Mouse (Mus musculus) hindbrain, embryonic 10.5 days (tissue): ENCODE measurements around the gene Naa35. TPM values are rescaled to one million over a fixed set of nuclear protein-coding genes. Genes with fewer than 3 reads are reported as not detected.

Experiments used
- DNase-seq: peaks from one replicate; pipeline ENCODE4 v3.0.0-alpha.2; 2017; ENCODE audit warnings: low spot score
- H3K27ac ChIP-seq: fragments of 300-500 bp; sonication (generic); 2 replicates; pipeline ENCODE4 v1.5.1; 2016; ENCODE audit warnings: mild to moderate bottlenecking, moderate library complexity
- H3K27me3 ChIP-seq: fragments of 300-500 bp; sonication (generic); 2 replicates; pipeline ENCODE4 v1.6.1; 2016; ENCODE audit warnings: mild to moderate bottlenecking; ENCODE audit not compliant: poor library complexity, insufficient read depth, severe bottlenecking
- H3K36me3 ChIP-seq: fragments of 300-500 bp; sonication (generic); 2 replicates; pipeline ENCODE4 v1.6.1; 2016; ENCODE audit warnings: mild to moderate bottlenecking, moderate library complexity
- H3K4me1 ChIP-seq: fragments of 300-500 bp; sonication (generic); replicated peaks from 2 replicates; pipeline ENCODE4 v1.6.1; 2016; ENCODE audit warnings: mild to moderate bottlenecking
- H3K4me3 ChIP-seq: fragments of 300-500 bp; sonication (generic); 2 replicates; pipeline ENCODE4 v1.5.1; 2016; ENCODE audit warnings: mild to moderate bottlenecking, moderate library complexity
- H3K9me3 ChIP-seq: fragments of 300-500 bp; sonication (generic); 2 replicates; pipeline ENCODE4 v1.6.1; 2016; ENCODE audit warnings: mild to moderate bottlenecking, moderate library complexity
- WGBS: fragments of 180-500 bp; shearing (Covaris S2); methylation state at CpG from one replicate; pipeline ENCODE4 v1.1.7; 2016; 5-methylcytosine and 5-hydroxymethylcytosine counted together
- polyA plus RNA-seq: library from polyadenylated mRNA; unstranded; fragments of >200 nt; fragmentation: Nextera tagmentation; extraction: Ambion mirVana; gene quantifications from 2 replicates; pipeline ENCODE4 v1.2.1, GENCODE M21; 2016

Naa35 gene
- polyA plus RNA-seq, 1 experiment from 2014 or later, result 104 TPM

GRCm38 (mm10) chr13:59649781-59650180 is 64.7 kb downstream of the Naa35 start:
- H3K27me3 ChIP-seq, result no peaks in the 10 kb centered on the region
- peaks cover 50% of the 10 kb centered on the region for H3K4me1 ChIP-seq
- peaks cover 97% of the 10 kb centered on the region for H3K36me3 ChIP-seq
- H3K9me3 ChIP-seq, result no peaks in the 10 kb centered on the region
- no peak for DNase-seq
- no peak overlapping the region for H3K27ac ChIP-seq
- WGBS, result 83% methylated on average over 5 of the region's 5 CpGs
- no peak overlapping the region for H3K4me3 ChIP-seq

- DNase-seq, result peak; percentile 38
Measured at GRCm38 (mm10) chr13:59652651-59653050, 67.6 kb downstream of the Naa35 start.

GRCm38 (mm10) chr13:59653136-59653535 is 68.1 kb downstream of the Naa35 start:
- DNase-seq, result no peak
- Histone ChIP-seq H3K36me3 (peaks cover 89% of the 10 kb centered on the region), H3K4me1 (peaks cover 71% of the 10 kb centered on the region), H3K27me3 (no peaks in the 10 kb centered on the region), H3K4me3 (no peak overlapping the region), H3K9me3 (peaks cover 3% of the 10 kb centered on the region), H3K27ac (peak overlapping the region; percentile 59)
- WGBS, result 64% methylated on average over 3 of the region's 3 CpGs

More at GRCm38 (mm10) chr13:59652651-59653050, 67.6 kb downstream of the Naa35 start:
- WGBS, result 48% methylated on average over 5 of the region's 5 CpGs
- peaks cover 66% of the 10 kb centered on the region for H3K4me1 ChIP-seq
- H3K27me3 ChIP-seq, result no peaks in the 10 kb centered on the region
- H3K9me3 ChIP-seq, result no peaks in the 10 kb centered on the region
- H3K4me3 ChIP-seq, result no peak overlapping the region
- peaks cover 89% of the 10 kb centered on the region for H3K36me3 ChIP-seq
- H3K27ac ChIP-seq, result peak overlapping the region; percentile 59

- H3K4me3 ChIP-seq, result no peak overlapping the region
- H3K36me3 ChIP-seq, result peaks cover 89% of the 10 kb centered on the region
- H3K4me1 ChIP-seq, result peaks cover 81% of the 10 kb centered on the region
- H3K27ac ChIP-seq, result peak overlapping the region; percentile 59
- H3K27me3 ChIP-seq, result no peaks in the 10 kb centered on the region
- H3K9me3 ChIP-seq, result peaks cover 13% of the 10 kb centered on the region
- DNase-seq, result no peak
- WGBS, result 96% methylated on average over 5 of the region's 5 CpGs
Measured at GRCm38 (mm10) chr13:59654465-59654864, 69.4 kb downstream of the Naa35 start.

- H3K4me1 ChIP-seq, result peaks cover 81% of the 10 kb centered on the region
- DNase-seq, result no peak
- 93% methylated on average over 15 of the region's 15 CpGs for WGBS
- H3K27ac ChIP-seq, result peak overlapping the region; percentile 92
- peaks cover 89% of the 10 kb centered on the region for H3K36me3 ChIP-seq
- H3K9me3 ChIP-seq, result peaks cover 13% of the 10 kb centered on the region
- H3K27me3 ChIP-seq, result no peaks in the 10 kb centered on the region
- H3K4me3 ChIP-seq, result no peak overlapping the region
Measured at GRCm38 (mm10) chr13:59655718-59656315, 70.8 kb downstream of the Naa35 start.

GRCm38 (mm10) chr13:59656316-59656832 is 71.3 kb downstream of the Naa35 start:
- peaks cover 89% of the 10 kb centered on the region for H3K36me3 ChIP-seq

GRCm38 (mm10) chr13:59656975-59657388 is 71.9 kb downstream of the Naa35 start:
- Histone ChIP-seq H3K27me3 (no peaks in the 10 kb centered on the region), H3K27ac (peak overlapping the region; percentile 92), H3K36me3 (peaks cover 92% of the 10 kb centered on the region), H3K4me1 (peaks cover 71% of the 10 kb centered on the region), H3K4me3 (peak overlapping the region; percentile 14; the same call in 1 of the 2 replicates), H3K9me3 (peaks cover 13% of the 10 kb centered on the region)
- peak; percentile 69 for DNase-seq
- WGBS, result 22% methylated on average over 4 of the region's 4 CpGs

More at GRCm38 (mm10) chr13:59656316-59656832, 71.3 kb downstream of the Naa35 start:
- H3K9me3 ChIP-seq, result peaks cover 13% of the 10 kb centered on the region
- peaks cover 76% of the 10 kb centered on the region for H3K4me1 ChIP-seq
- 68% methylated on average over 10 of the region's 10 CpGs for WGBS
- H3K27ac ChIP-seq, result peak overlapping the region; percentile 92
- no peak for DNase-seq
- no peaks in the 10 kb centered on the region for H3K27me3 ChIP-seq
- H3K4me3 ChIP-seq, result peak overlapping the region; percentile 14; the same call in 1 of the 2 replicates

- no peaks in the 10 kb centered on the region for H3K27me3 ChIP-seq
- H3K4me1 ChIP-seq, result peaks cover 63% of the 10 kb centered on the region
- H3K36me3 ChIP-seq, result peaks cover 92% of the 10 kb centered on the region
- H3K4me3 ChIP-seq, result no peak overlapping the region
- no peak for DNase-seq
- 72% methylated on average over 5 of the region's 5 CpGs for WGBS
- H3K27ac ChIP-seq, result peak overlapping the region; percentile 92
- H3K9me3 ChIP-seq, result peaks cover 13% of the 10 kb centered on the region
Measured at GRCm38 (mm10) chr13:59657781-59658180, 72.7 kb downstream of the Naa35 start.

- Histone ChIP-seq H3K4me3 (no peak overlapping the region), H3K27ac (no peak overlapping the region), H3K27me3 (no peaks in the 10 kb centered on the region), H3K4me1 (peaks cover 37% of the 10 kb centered on the region), H3K9me3 (peaks cover 13% of the 10 kb centered on the region), H3K36me3 (peaks cover 93% of the 10 kb centered on the region)
- 96% methylated on average over 3 of the region's 3 CpGs for WGBS
- DNase-seq, result no peak
Measured at GRCm38 (mm10) chr13:59660371-59660770, 75.3 kb downstream of the Naa35 start.

GRCm38 (mm10) chr13:59661387-59661786 is 76.3 kb downstream of the Naa35 start:
- peaks cover 93% of the 10 kb centered on the region for H3K36me3 ChIP-seq

GRCm38 (mm10) chr13:59661966-59662365 is 76.9 kb downstream of the Naa35 start:
- DNase-seq, result no peak
- 94% methylated on average over 12 of the region's 12 CpGs for WGBS

More at GRCm38 (mm10) chr13:59661387-59661786, 76.3 kb downstream of the Naa35 start:
- Histone ChIP-seq H3K27ac (no peak overlapping the region), H3K4me1 (peaks cover 27% of the 10 kb centered on the region), H3K9me3 (peaks cover 13% of the 10 kb centered on the region), H3K4me3 (no peak overlapping the region), H3K27me3 (no peaks in the 10 kb centered on the region)
- DNase-seq, result no peak
- WGBS, result 90% methylated on average over 8 of the region's 8 CpGs

GRCm38 (mm10) chr13:59663939-59664712 is 79.1 kb downstream of the Naa35 start:
- H3K4me3 ChIP-seq, result no peak overlapping the region
- H3K36me3 ChIP-seq, result peaks cover 96% of the 10 kb centered on the region
- DNase-seq, result no peak
- H3K27ac ChIP-seq, result no peak overlapping the region
- 94% methylated on average over 19 of the region's 19 CpGs for WGBS
- H3K4me1 ChIP-seq, result peaks cover 7% of the 10 kb centered on the region
- H3K27me3 ChIP-seq, result no peaks in the 10 kb centered on the region
- peaks cover under 1% of the 10 kb centered on the region; the same call in 1 of the 2 replicates for H3K9me3 ChIP-seq

More at GRCm38 (mm10) chr13:59661966-59662365, 76.9 kb downstream of the Naa35 start:
- peaks cover 95% of the 10 kb centered on the region for H3K36me3 ChIP-seq
- peaks cover 21% of the 10 kb centered on the region for H3K4me1 ChIP-seq
- H3K27me3 ChIP-seq, result no peaks in the 10 kb centered on the region
- H3K27ac ChIP-seq, result no peak overlapping the region
- no peak overlapping the region for H3K4me3 ChIP-seq
- peaks cover 13% of the 10 kb centered on the region for H3K9me3 ChIP-seq

GRCm38 (mm10) chr13:59667763-59668162 is 82.7 kb downstream of the Naa35 start:
- Histone ChIP-seq H3K4me3 (no peak overlapping the region), H3K27ac (no peak overlapping the region), H3K4me1 (peaks cover 35% of the 10 kb centered on the region), H3K9me3 (no peaks in the 10 kb centered on the region), H3K27me3 (no peaks in the 10 kb centered on the region), H3K36me3 (peaks cover 86% of the 10 kb centered on the region)
- WGBS, result 95% methylated on average over 5 of the region's 5 CpGs
- no peak for DNase-seq
